Mouse (Mus musculus) lung, embryonic 16.5 days (tissue): ENCODE results near the gene 1810062G17Rik. TPM values are rescaled to one million over a fixed set of nuclear protein-coding genes. Genes with fewer than 3 reads are reported as not detected.

ENCODE experiments used
- microRNA-seq: library from miRNA; unstranded; fragments of <30 nt; microRNA quantifications from one replicate; pipeline ENCODE4, GENCODE M21; 2016
- polyA plus RNA-seq: library from polyadenylated mRNA; unstranded; fragments of >200 nt; fragmentation: Nextera tagmentation; extraction: Ambion mirVana; gene quantifications from 2 replicates; pipeline ENCODE4 v1.2.1, GENCODE M21; 2015

The 1810062G17Rik gene
- polyA plus RNA-seq, 1 experiment from 2014 or later, result 3.9 TPM

Small RNA genes within 50 kb of the gene (microRNA-seq; reads per million reads assigned to microRNA genes)
- not detected for gene Mir7009

Other genes with a start within 250 kb of the 1810062G17Rik start
- gene Anxa5, start within 50 bp of the 1810062G17Rik start, polyA plus RNA-seq, result 424 and 464 TPM in 2 replicates
- 0.09 and 0.16 TPM in 2 replicates for gene Gm11549, start 45.9 kb downstream of the 1810062G17Rik start, polyA plus RNA-seq
- 53.4 and 59.3 TPM in 2 replicates for gene Exosc9, start 76.7 kb downstream of the 1810062G17Rik start, polyA plus RNA-seq
- 188 and 210 TPM in 2 replicates for gene Ccna2, start 96.2 kb downstream of the 1810062G17Rik start, polyA plus RNA-seq
- 15.2 and 16.6 TPM in 2 replicates for gene Bbs7, start 137.5 kb downstream of the 1810062G17Rik start, polyA plus RNA-seq
- 1.5 and 1.6 TPM in 2 replicates for gene Trpc3, start 214.2 kb downstream of the 1810062G17Rik start, polyA plus RNA-seq